Mouse (Mus musculus) thymus, postnatal 0 days (tissue): ENCODE data around the gene Rd3l. TPM values are rescaled to one million over a fixed set of nuclear protein-coding genes. Genes with fewer than 3 reads are reported as not detected.
A peak's percentile ranks its signal among the peaks of the same experiment; 100 is the strongest.

ENCODE experiments used
- DNase-seq: peaks from one replicate; pipeline ENCODE4 v3.0.0-alpha.2; 2015; ENCODE audit warnings: low spot score
- polyA plus RNA-seq: library from polyadenylated mRNA; unstranded; fragments of >200 nt; fragmentation: Nextera tagmentation; extraction: Ambion mirVana; gene quantifications from 2 replicates; pipeline ENCODE4 v1.2.1, GENCODE M21; 2015

Rd3l gene
- not detected in 2 replicates for polyA plus RNA-seq

DNA sequence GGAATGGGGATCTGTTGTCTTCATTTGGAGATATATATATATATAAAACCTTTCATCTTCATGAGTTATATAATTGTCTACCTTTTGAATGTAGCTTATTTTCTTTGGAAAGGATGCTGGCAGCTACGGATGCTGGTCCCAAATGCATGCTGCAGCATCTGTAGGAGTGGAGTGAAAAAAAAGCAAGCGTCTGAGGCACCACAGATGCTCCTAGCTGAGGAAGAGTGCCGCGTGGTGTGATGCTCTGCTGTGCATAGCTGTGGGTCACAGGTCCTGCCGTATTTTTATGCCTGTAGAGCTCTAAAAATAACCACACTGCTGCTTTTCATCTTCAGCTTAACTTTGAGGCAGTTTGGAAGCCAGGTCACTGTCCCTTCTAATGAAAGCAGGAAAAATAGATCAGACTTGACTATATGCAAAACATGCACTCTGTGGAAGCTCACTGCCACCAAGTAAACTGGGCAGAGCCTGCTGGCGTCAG, at the start of gene Rd3l:
Gene Rd3l, minus strand, starts transcription at position 431 of the 481 bp plus-strand sequence.
- DNase-seq = no peak

DNA sequence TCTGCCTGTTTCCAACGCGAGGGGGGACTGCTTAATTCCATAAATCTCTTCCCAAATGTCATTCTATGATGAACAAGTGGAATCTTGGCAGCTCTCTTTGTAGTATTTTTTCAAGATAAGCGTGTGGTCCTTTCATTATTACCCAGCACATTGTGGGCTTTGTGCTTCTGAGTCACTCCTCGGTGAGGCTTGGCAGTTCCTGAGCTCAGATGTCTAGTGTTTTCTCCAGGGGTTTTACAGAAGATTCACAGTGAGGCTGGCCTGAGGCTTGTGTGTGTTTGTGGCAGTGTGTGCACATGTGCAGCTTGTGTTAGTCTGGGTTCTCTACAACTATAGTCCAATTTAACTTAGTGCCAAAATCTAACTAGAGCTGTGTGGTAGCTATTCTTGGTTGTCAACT, 46.3 kb upstream of the Rd3l start:
- DNase-seq = no peak

DNA sequence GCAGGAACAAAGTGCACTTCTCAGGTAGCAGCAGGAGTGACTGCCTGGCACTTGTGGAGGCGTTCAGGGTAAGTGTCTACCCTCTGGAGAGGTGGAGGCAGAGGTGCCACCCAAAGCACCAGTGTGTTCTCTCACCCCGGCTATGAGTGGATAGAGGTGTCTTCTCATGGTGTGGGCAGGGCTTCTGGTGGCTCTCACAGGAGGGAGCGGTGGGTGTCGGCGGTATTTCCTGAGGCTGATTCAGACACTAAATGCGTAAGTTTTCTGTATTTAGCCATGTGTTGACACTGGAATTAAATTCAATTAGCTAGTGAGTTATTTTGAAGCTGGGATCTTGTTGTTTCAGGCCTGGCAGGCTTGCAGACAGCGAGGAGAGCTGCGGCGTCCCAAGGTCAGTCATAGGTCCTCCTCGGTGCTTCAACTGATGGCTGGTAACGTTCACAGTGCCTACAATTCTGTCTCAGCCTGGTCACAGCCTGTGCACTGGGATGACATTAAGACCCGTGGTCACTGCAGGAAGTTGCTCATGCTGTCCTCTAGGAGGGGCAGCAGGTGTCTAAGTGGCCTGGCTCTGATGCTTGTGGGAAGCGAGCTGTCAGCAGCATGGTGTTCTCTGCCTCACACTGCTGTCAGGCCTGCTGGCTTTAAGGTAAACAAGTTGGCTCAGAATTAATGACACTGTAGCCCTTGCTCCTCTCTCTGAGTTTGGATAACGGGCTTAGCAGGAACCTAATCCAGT, 45.0 kb upstream of the Rd3l start:
- DNase-seq = no peak

- DNase-seq = no peak
Measured at GRCm38 (mm10) chr12:112025457-112025856, 44.3 kb upstream of the Rd3l start.

DNA sequence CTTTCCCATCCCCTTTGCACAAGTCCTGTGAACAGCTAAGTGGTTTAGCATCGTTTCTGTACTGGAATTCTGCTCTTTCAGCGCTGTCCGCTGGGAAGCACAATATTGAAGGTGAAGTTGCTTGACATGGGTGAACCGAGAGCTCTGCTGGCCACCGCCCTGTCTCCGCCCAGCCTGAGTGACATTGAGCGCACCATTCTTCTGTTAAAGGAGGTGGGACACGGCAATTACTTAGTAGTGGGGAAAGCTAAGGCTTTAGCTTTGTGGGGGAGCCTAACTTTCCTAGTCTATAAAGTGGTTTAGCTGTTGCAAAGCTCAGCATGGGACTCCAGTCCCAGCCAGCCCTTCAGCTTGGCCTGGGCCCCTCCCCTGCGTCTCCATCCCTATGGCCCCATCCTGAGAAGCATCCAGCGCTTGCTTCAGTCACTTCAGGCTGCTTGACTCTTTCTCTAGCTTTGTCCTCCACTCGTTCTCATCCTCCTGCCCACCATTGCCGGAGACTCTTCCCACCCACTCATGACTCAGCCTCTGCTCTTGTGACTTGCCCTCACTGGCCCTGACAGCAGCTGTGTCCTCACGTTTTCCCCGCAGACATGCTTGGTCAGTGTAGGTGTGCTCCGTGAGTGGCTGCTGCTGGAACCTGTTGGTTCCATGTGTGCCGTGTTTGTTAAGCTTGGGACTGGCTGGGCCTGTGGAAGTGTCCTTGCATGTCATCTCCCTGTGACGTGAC, 43.6 kb upstream of the Rd3l start:
- no peak for DNase-seq

DNA sequence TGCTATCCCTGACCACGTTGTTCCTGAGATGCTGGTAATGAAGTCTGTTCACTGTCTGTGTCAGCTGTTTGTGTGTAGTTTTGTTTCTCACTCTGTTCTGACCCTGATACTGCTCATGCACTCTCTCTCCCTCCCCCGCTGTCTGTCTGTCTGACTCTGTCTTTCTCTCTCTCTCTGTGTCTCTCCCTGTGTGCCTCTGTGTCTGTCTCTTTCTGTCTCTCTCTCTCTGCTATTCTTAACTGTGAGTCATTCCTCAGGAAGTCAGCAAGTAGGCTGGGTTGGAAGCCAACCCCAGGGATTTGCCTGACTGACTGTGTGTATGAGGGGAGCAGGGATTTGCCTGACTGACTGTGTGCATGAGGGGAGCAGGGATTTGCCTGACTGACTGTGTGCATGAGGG, 42.2 kb upstream of the Rd3l start:
- no peak for DNase-seq

- DNase-seq = no peak
Measured at GRCm38 (mm10) chr12:112016346-112016745, 35.2 kb upstream of the Rd3l start.

DNA sequence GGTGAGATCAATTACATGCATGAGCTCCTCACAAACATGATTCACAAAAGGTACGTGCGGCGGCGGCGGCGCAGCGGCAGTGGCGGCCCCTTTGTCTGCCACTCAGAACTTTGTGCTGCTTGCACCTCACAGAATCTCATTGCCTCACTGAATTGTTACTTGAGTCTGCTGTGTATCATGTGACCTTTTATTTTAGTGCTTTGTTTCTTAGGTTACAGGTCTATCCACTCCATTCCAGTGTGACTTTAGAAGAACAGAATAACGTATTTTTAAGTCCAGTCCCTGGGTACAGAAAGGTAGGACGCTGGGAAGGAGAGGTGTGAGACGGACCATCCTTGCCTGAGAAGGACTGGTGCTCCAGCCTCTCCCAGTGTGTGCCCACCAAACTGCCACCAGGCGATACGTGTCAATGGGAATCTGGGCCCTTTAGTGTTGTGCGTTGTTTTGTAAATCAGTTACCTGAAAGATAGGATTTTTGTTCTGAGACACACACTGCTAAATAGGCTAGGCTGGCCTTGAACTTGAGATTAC, 32.2 kb upstream of the Rd3l start:
- no peak for DNase-seq

- DNase-seq = no peak
Measured at GRCm38 (mm10) chr12:112012511-112013270, 31.6 kb upstream of the Rd3l start.

- peak; percentile 64 for DNase-seq
Measured at GRCm38 (mm10) chr12:112001223-112001622, 20.1 kb upstream of the Rd3l start.

GRCm38 (mm10) chr12:111999735-112000134, 18.6 kb upstream of the Rd3l start:
- no peak for DNase-seq

GRCm38 (mm10) chr12:111995161-111995560, 14.0 kb upstream of the Rd3l start:
- no peak for DNase-seq

DNA sequence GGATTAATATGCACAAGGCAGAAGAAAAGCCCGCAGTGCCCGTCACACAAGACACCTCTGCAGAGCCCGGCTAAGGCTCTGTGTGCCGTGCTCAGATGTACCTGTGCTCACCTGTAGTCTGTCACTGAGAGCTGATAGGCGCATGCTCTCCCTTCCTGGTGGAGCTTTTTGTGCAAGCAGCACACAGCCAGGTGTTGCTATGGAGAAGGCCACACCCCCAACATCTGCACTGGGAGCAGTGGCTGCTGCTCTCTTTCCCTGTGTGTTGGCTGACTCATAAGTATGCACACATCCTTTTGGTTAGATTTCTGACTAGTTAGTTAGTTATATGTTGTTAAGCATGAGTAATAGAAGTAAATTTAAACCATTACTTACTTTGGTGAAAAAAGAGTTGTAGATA, 11.5 kb upstream of the Rd3l start:
- no peak for DNase-seq

DNA sequence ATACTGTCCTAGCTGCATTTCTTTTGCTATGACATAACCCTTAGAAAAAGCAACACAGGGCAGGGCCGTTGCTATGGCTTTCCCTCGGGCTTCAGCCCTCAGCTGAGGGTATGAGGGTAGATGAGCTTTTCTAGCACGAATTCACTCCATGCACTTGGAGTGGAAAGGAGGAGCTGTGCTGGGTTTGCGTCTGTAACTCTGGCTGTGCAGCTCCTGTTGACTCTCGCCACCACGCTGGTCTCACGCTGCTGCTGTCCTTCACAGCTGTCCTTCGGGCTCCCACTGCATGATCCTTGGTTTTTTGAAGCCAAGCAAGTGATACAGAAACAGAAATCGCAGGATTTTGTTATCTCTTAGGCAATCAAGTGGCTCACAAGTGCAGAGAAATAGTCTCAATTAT, 5.6 kb upstream of the Rd3l start:
- DNase-seq = no peak

- DNase-seq = no peak
Measured at GRCm38 (mm10) chr12:111983165-111983564, 2.0 kb upstream of the Rd3l start.

DNA sequence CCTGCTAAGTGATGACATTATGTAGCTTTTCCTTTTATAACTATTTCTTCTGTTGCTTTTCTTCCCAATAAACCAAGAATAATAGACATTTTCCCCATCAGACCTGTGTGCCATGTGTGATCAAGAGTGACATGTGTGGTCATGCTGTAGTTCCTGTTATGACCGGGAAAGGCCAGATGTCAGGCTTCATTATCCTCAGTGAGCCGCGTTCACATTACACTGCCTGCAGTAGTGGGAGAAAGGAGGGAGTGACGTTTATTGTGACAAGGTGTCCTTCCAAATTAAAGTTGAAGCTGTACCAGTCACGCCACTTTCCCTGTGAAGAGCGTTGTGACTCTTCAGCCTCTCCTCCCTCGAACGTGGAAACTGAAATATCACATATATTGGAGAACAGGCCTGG, 714 bp upstream of the Rd3l start:
- no peak for DNase-seq

GRCm38 (mm10) chr12:111978274-111978673, 2.8 kb downstream of the Rd3l start:
- DNase-seq = no peak

GRCm38 (mm10) chr12:111977138-111977537, 4.0 kb downstream of the Rd3l start:
- no peak for DNase-seq

- no peak for DNase-seq
Measured at GRCm38 (mm10) chr12:111974578-111974977, 6.5 kb downstream of the Rd3l start.

DNA sequence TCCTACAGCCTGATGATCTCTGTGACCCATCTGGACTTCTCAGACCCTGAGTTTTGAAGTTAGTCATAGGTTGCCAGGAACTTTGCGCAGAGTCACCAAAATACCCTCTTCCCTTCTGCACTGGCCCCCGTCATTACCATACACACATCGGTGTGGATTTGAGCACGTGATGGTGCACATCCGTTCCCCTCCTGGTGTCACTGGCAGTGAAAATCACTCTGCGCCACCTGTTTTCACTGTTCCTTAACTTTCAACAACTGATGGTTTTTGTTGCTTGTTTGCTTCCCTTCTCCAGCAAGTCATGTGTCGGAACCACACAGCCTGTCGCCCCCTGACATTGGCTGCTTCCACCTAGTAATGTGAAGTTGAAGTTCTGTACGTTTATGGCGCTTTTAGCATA, 8.6 kb downstream of the Rd3l start:
- DNase-seq = no peak

- no peak for DNase-seq
Measured at GRCm38 (mm10) chr12:111971231-111971686, 9.9 kb downstream of the Rd3l start, which contains the start of gene Tdrd9. Gene Tdrd9, plus strand, starts transcription at chr12:111971559.
